Mouse (Mus musculus) common myeloid progenitor, adult 5-6 weeks (primary cell): ENCODE measurements at regions not wholly inside any gene's neighbourhood (a gene's known extent, or its start where the extent isn't known, plus 50 kb on each side); places are given as distances from the start of the nearest gene placed in this dataset.

Source experiments
- ATAC-seq: replicated peaks from 2 replicates; pipeline ENCODE4 v1.8.0; 2016; ENCODE audit warnings: low read depth, mild to moderate bottlenecking, moderate TSS enrichment, inconsistent platforms; ENCODE audit not compliant: poor library complexity, severe bottlenecking

DNA sequence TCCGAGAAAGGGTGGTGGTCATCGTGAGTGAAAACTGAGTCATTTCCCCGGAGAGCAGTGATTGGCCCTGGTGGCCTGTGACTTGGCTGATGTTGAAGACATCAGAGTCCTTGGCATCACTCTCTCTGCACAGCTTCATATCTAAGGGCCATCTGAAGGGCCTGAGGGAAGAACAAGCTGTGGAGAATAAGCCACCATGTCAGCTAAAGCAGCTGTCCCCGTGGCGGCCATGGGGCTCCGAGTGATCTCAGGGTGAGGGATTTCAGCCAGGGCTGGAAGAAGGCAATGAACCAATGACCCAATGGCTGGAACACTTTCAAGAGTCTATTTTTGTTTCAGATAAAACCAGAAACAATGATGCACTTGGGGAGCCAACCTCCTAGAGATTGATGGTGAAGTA is 62.2 kb downstream of the Ttc32 start:
- no peak for ATAC-seq

DNA sequence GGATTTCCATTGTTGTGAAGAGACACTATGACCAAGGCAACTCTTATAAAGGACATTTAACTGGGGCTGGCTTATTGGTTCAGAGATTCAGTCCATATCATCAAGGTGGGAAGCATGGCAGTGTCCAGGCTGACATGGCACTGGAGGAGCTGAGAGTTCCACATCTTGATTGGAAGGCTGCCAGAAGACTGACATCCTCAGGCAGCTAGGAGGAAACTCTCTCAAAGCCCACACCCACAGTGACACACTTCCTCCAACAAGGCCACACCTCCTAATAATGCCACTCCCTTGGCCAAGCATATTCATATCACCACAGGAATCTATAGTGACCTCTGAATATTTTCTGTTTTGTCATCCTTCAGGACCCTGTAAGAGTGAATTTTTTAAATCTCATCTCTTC is 65.3 kb downstream of the Ttc32 start:
- no peak for ATAC-seq

DNA sequence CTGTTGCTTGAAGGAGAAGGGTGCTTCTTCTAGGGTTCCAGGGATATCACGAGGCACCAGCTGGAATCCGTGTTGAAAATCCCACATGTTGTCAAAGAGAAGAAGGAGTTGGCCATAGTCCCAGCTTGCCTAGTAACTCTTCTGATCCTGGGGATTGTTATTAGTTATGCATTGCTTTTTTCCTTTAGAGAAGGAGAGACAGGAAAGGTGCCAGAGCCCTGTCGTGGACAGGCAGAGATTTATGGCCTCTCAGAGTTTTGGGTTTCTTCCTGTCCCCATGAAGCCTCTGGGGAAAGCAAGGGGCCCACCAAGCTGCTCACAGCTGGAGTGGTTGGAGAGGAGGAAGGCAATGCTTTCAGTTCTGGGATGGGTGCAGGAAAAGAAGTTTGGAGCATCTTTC is 76.6 kb downstream of the Ttc32 start:
- ATAC-seq: no peak

DNA sequence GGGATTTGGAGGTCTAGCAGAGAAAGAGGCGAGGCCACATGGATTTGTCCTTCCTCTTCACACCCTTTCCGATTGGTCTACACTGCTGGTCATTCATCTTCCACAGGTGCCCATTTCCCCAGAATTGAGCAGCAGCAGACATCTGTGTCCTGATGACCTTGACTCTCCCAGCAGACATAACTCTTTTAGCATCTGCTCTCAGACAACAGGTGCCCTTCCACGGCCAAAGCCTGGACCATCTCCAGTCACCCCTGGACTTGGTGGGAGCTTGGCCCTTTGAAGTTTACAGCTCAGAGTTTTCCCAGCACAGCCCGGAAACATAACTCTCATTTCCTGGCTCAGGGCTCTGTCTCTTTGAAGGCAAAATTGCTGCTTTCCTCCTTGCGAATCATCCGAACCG is 80.0 kb downstream of the Ttc32 start:
- no peak for ATAC-seq

DNA sequence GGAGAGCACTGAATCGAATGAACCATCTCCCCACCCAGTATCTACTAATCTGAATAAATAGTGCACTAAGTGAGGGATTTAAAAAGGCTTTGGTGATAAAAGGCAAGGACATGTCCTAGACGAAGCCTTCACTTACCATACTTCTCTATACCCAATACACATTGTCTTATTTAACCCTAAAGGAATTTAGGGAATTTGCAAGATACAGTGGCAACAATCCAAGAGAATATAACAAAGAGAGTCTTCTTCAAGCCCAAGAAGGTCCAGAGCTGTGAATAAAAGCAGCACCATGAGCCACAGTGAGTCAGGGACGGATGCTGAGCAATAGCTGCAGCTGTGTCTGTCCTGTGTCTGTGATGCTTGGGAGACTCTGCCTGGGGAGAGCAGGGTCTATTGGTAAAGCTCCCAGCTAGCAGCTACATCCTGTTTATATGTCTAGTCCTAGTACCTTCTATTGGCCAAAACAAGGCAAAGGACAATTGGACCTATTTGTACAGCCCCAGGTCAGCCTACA is 82.4 kb downstream of the Ttc32 start:
- no peak for ATAC-seq

DNA sequence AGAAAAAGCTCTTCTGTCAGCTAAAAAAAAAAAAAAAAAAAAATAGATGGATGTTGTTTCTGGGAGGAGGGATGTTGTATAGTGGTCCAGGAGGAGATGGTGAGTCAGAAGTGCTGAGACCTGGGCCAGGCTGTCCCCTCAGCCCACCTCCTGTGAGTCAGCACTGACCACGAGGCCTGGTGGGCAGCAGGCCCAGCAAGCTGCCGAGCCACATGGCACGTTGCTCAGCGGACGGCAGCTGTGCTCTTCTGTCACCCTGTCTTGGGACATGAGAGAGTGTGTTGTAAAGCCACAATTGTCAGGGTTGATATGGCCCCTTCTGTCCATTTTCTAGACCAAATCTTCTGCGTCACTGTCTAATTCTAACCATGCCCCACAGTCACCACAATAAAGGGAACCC is 83.9 kb downstream of the Ttc32 start:
- no peak for ATAC-seq

DNA sequence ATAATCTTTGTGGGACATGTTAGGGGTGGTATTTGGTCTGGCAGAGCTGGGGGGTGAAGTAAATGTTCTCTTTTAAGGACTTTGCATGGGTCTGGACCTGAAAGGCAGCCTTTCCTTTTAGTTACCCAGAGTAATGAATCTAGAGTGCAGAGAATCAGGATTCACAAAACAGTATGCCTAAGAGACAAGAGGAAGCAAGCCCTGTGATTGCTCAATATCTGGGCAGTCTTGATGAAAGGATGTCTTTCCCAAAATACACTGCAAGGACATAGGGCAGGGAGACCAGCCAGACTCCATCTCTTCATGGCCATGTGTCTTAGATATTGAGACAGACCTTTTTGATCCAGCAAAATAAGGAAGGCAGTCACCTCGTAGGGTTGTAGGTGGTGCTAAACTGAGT is 84.3 kb downstream of the Ttc32 start:
- ATAC-seq: no peak

DNA sequence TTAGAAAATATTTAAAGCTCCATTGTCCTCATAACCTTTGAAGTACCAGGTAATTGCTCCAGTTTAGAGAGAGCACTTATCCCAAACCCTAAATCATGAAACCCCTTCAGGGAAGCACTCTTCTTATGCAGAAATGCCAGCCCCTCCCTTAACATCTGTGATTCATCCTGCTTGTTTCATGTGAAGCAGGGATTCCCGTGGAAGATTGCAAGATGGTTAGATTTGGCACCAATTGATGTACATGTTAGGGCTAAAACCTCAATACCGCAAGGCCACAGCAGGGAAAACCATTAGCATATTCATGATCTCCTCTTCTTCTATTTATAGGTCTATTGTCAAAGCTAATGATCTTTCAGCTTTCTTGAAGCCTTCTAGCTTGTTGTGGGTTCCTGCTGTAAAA is 88.8 kb downstream of the Ttc32 start:
- no peak for ATAC-seq

DNA sequence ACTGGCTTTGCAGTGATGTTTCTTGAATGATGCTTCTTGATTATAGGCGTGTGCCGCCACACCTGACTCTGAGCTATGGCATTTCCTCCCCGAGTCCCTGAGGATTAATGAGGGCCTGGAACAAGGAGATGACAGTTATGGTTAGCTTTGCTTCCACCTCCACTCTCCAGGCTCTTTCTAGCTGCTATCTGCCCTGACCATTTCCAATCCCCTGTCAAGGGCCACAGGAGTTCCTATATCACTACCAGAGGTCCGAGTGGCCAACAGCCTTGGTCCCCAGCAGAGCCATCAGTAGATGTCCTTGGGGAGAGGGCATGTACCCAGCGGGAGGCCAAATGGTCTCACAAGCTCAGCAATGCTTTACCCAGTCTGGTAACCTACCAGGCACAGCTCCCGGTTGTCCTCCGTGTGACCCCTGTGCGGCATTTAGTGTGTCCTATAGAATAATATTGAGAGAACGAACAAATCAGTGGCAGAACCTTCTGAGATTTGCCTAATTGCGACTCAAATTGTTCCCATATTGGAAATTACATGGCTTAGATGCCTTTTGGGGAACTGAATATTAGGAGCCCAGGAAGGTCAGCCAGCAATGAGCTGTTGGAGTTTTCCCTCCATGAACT is 98.2 kb downstream of the Ttc32 start:
- no peak for ATAC-seq

DNA sequence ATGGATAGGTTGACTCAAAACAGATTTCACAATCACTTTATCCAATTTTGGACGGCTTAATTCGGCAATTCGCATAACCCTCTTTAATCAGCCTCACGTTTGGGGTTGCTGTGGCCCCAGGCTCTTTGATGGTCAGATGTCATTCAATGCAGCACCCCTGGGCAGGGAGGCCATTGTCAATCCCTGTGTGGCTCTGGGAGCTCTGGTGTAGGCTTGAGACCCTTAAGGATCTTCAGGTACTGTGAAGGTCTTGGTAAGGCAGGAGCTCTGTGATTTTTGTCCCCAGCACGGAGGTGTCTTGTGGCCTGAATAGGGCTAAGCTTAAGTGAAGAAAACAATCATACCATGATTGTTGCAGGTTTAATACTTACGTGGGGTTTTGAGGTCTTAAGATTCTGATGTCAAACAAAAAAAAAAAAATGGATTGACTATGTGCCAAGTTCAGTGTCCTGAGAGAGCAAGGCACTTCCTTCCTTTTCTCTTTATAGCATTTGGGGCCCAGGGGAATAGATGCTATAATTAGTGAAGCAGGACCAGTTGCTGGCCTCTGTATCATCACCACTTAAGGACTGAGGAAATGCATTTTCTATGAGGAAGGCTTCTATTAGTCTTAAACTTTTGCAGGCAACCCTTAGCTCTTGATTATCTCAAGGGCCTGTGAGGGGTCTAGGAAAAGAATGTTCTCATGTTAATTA is 98.9 kb downstream of the Ttc32 start:
- no peak for ATAC-seq

DNA sequence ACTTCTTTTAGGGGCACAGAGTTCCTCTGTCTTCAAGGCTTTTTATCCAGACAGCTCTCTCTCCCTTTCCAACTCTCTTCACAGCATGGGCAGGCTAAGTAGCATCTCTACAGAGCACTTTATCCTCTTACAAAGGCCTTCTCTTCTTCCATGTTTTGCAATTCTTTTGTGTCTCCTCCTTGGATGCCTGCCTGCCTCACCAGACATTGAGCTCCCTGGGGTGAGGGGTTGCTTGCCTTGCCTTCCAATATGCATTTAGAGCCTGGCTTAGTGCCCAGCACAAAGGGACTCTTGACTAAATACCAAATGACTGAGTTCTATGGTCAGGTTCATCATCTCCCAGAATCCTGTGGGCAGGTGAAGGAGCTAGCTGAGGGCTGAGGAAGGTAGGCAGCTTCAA is 102.8 kb downstream of the Ttc32 start:
- no peak for ATAC-seq

DNA sequence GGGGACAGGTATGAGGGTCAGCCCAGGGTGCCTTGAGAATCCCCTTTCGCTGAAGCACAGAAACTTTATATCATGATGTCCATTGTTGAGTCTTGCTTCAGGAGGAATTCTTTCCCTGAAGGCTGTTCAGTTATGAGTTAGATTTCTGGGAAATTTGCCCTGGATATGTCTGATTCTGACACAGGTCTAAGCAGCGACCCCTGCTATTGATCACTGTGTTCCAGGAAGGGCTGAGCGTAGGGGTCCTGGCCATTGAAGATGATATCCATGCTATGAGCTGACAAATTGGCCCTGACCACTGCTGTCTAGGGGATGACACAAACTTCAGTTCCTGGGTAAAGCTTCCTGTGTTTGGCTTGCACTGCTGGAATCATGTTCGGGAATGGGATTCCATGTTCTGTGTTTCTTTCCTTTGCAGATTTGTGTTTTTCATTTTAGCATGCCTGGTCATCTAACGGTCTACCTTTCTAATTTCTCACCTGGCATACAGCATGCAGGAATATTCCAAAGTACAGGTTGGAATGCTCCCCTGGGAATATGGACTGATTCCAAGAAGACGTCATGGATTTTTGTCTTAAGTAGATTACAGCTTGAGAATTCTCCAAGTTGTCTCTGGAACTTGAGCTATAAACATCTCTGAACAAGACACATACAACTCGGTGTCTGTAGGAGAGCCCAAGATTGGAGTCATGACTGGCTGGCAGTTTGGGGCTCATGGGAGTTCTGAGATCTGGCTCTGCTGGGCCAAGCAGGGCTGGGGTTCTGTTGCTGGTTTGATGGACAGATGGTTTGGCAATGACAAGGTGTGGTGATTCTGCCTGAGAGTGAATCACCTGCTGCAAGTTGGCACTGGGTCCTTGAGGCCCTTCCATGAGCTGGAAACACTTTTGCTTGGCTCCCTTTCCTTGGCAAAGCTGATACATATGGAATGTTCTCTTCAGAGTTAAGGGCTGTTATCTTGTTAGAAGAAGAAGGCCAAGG is 104.4 kb downstream of the Ttc32 start:
- ATAC-seq: no peak

DNA sequence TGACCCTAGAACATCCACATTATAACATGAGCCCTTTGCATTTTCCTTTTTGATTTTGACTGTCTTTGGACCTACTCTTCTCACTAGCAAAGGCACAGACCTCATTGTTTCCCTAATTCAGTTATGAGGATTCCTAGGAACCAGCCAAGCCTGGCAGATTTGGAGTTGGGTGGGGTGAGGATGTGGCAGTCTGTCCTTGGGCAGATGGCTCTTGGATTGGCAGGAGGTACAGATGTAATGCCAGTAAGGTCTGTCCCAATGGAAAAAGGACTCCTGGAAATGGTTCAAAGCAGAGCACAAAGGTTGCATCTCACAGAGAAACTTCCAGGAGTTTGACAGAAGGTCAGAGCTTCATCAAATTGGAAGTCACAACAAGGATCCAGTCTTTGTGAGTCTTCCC is 121.2 kb downstream of the Ttc32 start:
- no peak for ATAC-seq

DNA sequence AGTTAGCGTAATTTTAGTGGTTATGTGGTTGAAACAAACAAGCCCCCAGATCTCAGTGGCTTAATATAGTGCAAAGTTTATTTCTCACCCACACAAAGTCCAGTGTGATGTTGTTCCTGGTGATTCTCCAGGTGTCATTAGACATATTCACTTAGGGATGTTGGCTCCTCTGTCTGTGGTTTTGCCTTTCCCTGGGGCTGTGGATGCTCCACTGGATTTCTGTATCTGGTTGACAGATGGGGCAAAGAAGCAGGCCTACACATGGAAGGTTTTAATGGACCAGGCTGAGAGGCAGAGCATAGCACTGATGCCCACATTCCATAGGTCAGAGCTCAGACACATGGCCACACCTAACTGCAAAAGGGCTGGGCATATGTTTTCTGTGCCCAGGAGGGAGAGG is 121.6 kb downstream of the Ttc32 start:
- ATAC-seq: no peak

DNA sequence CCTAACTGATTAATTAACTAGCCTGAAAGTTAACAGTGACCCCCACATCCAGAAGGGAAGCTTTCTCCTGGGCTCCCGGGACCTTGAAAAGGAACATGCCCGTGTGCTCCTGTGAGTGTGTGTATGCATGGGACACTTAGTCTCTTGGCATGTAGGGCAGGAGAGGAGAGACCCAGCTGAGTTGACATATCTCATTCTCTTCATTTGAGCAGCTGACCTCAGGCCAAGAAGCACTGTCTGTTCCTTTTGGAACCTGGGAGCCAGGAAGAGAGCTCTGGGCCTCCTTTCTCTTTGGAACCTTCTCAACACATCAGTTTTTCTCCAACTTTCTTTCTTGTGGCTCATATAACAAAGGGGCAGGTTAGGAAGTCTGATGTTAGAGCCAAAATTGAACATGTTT is 124.7 kb downstream of the Ttc32 start:
- ATAC-seq: no peak

DNA sequence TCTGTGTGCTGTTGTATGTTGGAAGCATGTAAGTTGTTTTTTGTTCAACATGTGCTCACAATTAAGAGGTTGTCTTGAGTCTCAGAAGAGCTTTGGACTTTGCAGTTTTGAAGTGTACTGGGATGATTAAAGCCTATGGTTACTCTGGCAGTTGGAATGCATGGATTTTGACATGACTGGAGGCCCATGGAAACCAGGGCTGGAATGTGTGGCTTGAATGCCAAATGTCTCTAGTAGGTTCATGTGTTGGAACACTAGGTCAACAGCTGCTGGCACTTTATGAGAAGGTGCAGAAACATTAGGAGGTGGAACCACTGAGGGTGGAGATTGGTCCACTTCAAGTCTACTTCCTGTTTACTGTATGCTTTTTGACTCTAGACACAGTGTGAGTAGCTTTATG is 127.0 kb downstream of the Ttc32 start:
- no peak for ATAC-seq

DNA sequence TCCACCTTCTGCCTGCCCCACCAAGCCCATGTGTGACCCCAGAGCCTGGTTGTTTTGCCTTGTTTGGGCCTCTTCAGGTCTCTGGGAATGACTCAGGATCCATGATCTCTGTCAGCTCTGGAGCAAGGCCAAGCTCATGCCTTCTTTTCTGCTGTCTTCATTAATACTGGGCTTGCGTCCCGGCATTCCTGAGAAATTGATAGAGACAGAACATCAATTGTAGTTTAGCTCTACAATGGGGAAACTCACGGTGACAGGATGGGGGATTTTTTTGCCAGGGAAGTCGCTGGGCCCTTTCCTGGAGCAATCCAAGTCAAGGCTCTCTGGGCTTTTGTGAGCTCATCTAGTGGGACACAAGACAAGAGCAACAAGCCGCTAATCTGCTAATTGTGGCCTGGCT is 129.0 kb downstream of the Ttc32 start:
- no peak for ATAC-seq

DNA sequence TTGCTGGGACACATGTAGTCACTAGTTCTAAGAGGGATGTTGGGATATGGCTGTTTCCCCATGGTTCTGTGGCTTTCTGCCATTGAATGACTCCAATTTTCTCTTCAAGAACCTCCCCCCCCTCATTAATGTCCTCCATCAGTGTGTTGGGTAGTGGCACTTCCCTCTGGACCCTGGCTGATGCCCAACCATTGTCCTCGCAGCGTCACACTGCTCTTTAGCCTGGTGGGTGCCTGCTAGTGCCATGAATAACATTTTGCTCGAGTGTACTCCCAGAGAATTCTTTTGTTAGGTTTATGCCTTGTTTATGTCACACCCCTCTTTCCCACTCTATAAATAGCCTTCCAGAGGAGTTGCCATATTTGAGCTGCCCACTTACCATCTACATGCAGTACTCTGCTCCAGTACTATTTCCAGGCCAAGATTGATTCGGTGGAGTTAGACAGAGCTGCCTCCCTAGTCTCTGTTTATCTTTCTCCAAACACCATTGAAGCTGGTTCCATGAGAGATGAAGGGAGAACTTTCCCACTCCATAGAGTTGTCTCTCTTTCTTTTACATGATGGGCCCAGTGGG is 135.7 kb downstream of the Ttc32 start:
- ATAC-seq: no peak

DNA sequence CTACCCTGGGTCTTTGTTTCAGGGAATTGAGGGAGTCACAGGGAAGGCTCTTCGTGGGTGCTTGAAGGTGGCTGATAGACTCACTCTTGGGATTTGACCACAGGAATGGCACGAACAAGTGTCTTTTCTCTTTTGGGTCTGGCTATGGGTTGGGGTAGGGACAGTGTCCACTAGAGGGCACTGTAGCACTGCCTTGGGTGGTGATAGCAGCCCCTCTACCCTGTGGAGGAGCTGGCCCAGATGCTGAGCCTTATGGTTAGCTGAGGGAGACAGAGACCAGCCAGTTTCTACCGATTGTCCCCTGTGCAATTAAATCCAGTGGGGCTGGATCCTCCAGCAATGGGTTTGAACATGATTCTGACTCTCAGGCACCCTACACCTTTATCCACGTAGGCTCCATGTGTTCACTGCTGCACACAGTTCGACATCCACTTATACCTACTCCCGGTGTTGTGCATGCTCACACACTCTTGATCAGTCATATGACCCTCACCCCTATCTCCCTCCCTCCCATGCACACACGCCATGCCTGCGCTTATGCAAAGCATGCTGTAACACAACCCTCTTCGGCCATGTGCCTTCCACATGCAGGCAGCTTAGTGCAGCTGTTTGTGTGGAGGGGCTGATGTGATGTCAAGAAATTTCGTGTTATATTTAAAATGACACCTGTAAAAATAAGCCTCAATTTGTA is 136.6 kb downstream of the Ttc32 start:
- 0 out of 2 replicates have a peak, but pooled peaks have one; percentile 58 for ATAC-seq

DNA sequence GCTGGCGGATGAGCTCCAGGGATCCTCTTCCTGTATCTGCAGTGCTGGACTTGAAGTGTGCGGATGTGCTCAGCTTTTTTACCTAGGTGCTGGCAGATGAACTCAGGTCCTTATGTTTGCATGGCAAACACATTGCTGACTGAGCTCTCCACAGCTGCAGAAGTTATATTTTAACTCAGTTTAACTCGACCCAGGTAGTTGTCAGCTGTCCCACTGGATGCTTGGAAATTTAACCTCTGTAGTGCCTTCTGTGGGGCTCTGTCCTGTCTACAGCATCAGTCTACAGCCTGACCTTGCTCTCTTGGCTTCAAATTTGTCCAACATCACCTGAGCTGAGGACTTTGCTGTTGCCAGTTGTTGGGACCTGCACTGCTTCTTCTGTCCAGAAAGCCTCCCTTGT is 139.2 kb downstream of the Ttc32 start:
- ATAC-seq: no peak
